Mouse (Mus musculus) kidney, postnatal 25 days (tissue): ENCODE measurements around the gene S100a11.
"Not testable (repeated sequence)": the region's sequence is repeated elsewhere in the genome, so short reads cannot be mapped to it uniquely, and the experiment has no call there.

Source experiments
- DNase-seq, 2 experiments: peaks; one replicate each; pipeline ENCODE4 v3.0.0; 2021; ENCODE audit warnings: mixed read lengths in 2 of 2

S100a11 gene

GRCm38 (mm10) chr3:93522611-93523010, 2.3 kb downstream of the S100a11 start:
- DNase-seq, result peak; percentile 61 to 73

GRCm38 (mm10) chr3:93527300-93527699, 7.0 kb downstream of the S100a11 start:
- no peak for DNase-seq

DNA sequence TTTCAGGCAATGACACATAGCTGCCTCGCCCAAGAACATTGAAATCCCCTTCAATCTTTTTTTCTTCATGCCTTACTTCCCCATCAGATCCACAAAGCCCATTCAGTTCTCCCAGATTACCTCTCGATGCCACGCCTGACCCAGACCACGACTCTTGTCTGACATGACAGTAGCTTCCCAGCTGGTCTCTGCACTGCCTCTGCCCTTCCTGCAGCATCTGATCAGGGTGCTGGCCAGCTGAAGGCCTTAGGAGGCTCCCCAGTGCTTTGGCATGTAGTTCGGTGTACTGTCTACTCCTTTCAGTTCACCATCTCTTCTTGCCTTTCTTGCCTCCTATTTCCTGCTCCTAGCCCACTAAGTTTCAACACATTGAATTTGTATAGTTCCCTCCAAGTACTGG, 8.5 kb downstream of the S100a11 start:
- no peak for DNase-seq

- DNase-seq, result peak; percentile 59 to 61
These were observed 16.8 kb downstream of the S100a11 start for GRCm38 (mm10) chr3:93537068-93537576.

GRCm38 (mm10) chr3:93538486-93538885, 18.2 kb downstream of the S100a11 start:
- DNase-seq, result no peak

DNA sequence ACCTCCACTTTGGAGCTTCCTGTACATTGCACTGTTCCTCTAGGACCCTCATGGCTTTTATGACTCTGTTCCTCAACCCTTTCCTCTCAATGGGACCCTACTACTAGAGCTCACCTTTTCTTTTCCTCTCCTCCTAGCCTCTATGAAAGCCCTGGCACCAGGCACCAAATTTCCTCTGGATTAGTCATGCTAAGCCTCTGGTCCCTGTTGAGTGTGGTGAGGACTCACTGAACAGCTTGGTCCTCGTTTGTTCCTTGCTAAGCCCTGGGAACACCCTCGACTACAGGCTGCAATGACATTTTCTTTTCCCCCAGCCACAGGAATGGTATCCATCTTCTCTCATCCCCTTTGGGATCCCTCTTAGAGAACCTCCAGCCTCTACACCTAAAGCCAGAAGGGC, 21.2 kb downstream of the S100a11 start:
- no peak for DNase-seq

- DNase-seq, result not testable (repeated sequence)
These were observed 23.9 kb downstream of the S100a11 start for GRCm38 (mm10) chr3:93544170-93544569.

DNA sequence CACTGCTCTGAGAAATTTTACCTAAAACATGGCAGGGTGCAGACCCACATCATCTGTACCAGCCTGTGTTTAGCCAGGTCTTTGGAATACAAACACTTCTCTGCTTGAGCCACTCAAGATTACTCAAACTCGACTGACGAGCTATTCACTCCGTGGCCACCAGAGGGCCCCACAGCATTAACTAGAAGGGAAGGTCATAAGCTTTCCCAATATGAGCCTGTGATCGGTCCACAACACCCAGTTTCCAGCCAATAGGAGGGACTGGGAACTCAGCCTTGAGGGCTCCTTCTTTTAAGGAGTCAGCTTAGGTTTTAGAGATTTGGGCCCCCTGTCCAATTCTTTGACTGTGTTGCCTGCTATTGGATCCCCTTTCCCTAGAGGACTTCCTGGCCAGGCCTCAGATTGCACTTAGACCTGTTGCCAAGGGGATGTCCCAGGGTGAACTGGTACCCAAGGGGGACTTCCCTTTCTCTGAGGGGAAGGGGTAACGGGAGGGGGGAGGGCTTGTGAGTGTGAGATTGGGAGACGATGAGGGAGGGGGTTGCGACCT, 26.9 kb downstream of the S100a11 start:
- peak; percentile 87 to 95 for DNase-seq

DNA sequence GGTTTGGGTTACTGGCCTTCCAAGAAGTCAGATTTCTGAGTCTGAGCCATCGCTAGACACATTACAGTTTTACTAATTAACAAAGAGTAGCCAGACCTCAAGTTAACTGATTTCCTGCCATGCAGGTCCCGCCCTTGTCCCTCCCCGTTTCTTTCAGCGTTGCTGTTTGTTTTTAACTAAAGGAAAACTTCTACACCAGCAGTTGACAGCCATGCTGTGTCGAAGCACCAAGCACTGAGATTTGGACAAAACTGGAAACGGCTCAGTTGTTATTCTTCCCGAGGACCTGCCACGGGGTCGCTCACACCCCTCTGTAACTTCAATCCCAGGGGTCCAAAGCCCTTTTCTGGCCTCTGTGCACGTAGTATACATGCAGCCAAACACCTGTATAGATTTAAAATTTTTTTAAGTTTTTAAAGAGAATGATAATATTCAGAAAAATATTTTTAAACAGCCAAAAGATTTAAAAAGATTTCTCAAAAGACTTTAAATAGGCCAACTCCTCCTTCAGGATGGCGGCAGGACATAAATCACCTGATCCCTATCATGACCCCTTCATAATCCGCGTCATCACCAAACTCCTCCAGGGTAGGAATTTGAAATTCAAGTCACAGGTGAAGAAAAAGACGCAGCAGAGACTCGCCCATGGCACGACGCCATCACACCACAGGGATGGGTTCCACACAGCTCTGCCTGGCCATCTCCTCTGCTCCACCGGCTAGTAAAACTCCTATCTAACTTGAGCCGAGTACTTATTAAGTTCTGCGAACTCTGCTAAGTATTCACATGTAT, 27.7 kb downstream of the S100a11 start:
- DNase-seq, result peak; percentile 66 to 72

- DNase-seq, result no peak
These were observed 28.4 kb downstream of the S100a11 start for GRCm38 (mm10) chr3:93548541-93549266.

DNA sequence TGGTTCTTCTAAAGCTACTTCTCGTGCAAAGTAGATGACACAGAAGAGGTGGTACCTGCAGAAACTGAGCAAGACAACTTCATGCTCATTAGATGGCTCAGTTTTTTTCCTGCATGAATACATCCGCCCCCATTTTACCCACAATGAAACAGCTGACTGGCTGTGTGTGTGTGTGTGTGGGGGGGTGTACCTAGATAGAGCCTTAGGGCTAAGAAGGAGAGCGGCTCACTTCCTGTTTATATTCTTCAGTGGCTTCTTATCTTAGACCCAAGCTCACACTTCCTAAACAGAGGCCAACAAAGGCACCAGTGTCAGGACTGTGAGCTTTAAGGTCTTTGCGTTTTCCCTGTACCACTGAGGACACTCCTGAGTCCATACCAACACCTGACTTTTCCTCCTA, 29.7 kb downstream of the S100a11 start:
- DNase-seq, result no peak

DNA sequence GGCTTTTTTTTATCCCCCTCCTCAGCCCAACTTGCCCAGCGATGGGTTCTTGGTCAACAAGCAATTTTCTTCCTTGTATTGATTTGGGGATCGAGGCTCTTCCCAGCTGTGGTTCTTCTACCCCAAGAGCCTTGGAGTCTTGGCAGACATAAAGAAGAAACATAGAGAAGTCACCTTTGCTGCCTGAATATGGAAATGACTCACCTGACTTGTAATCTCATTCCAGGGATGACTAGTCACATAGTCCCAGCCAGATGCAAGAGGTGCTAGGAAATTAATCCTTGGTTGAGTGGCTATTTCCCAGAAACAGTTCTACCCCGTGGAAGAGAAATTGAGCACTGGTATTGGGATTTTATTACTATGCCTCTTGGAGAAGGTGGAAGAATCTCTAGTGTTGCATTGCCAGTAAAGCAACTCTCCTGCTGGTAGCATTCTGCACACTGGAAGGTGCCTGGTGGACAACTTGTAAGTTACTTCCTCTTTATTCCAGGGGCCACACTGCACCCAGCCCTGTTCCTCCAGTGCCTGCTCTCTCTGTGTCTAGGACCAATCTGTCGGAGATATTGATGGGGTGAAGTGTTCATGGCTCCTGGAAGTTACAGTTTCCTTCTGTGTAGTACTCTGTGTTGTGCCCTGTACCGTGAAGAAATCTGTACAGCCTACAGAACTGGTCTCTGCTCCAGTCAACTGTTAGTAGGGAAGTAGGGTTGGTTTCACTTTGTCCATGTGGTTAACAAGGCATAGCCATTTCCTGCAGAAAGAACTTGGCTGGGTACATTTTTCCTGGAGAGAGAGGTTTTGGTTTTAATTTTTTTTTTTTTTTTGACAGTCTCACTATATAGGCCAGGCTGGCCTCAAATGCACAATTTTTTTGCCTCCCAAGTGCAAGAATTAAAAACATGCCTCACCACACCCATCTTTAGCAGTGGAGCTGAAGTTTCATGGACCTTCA, 31.9 kb downstream of the S100a11 start:
- no peak for DNase-seq

DNA sequence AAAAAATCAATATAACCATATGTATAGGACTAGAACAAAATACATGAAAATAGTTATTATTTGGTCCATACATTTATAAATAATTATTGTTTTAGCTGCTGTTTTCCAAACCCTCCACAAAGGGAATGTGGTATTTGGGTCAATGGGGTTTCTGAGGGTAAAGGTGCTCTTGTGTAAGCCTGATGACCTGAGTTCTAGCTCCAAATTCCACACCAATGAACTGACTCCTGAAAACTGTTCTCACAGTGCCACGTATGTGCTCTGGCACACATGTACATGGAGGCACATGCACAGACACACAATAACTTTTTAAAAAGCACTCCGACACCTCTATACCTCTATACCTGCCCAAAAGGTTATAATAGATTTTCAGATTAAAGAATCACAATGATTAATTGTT, 33.0 kb downstream of the S100a11 start:
- no peak for DNase-seq

- DNase-seq, result peak; percentile 41 to 44
These were observed 33.6 kb downstream of the S100a11 start for GRCm38 (mm10) chr3:93553765-93554378.

GRCm38 (mm10) chr3:93554379-93554980, 34.2 kb downstream of the S100a11 start:
- DNase-seq, result peak in 1 of 2 experiments; percentile 45

- DNase-seq, result peak; percentile 79 to 91
These were observed 34.9 kb downstream of the S100a11 start, which contains the start of gene S100a10 for GRCm38 (mm10) chr3:93554981-93555877. Gene S100a10, plus strand, starts transcription at chr3:93555080.

DNA sequence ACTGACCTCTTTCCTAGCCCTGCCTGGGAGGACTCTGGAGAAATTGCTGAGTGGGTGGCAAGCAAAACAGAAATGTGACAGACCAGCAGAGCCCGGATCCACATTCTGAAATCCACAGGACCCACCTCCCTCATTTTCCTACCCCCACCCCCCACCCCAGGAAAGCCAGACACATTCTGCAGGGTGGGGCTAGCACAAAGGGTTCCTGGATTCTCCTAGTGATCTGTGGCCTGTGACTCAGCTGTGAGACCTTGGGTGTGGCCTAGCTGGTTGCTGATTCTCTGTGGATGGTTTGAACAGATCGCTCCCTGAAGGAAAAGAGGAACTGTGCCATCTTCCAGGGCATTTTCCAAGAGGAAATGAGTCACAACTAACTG, 35.6 kb downstream of the S100a11 start:
- DNase-seq, result peak; percentile 48 to 81

DNA sequence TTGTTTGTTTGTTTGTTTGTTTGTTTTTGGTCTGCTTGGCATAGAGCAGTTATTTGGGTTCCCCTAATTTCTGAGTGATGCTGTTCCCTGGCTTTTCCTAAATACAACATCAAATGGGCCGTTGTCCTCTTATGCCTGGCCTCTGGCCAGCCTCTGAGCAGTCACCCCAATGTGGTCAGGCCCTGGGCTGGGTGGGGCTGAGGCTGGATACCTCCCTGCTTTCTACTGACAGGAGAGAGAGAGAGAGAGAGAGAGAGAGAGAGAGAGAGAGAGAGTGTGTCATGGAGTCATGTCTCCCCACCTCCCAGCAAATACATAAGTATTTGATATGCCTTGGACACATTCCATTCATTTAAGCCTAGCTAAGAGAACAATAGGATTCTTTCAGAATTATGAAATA, 36.3 kb downstream of the S100a11 start:
- DNase-seq, result no peak

DNA sequence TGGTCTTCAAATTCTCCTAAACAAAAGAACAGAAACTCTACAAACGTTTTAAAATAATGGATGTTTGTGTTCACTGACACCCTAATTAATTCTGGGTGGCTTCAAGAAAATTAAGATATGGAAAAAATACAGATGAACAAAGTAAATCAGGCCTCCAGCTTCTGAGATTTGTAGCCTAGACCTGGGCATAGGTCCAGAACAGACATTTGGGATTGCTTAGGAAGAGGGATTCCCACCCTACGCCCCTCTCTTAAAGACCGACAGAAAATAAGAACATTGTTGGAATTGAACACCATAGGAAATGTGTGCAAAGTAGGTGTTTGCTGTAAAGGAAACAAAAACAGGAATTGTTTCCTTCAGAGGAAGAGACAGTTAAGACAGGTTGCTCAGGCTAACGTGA, 37.2 kb downstream of the S100a11 start:
- no peak for DNase-seq

DNA sequence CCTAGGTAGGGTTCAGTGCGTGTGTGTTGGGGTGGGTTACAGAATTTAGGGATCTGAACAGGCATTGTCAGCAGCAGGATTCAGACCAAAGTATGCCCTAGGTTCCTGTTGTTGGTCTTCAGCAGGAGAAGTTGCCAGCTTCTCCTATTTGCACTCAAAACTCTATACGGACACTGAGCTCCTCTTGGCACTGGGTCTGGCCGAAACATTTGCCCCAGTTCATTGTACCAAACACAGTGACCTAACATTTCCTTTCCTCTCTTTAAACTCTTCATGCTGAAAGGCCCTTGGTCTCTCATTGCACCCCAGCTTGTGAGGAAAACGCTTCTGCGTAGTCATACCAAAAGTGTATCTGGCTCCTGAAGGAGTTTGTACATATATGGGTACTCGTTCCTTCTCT, 39.7 kb downstream of the S100a11 start:
- DNase-seq, result no peak
